Mouse (Mus musculus) bone marrow, adult 2 months (tissue): ENCODE data around the gene Pld1. TPM values are rescaled to one million over a fixed set of nuclear protein-coding genes. Genes with fewer than 3 reads are reported as not detected.

Experiments used
- H3K27ac ChIP-seq: fragments of 200-500 bp; 2 replicates; pipeline ENCODE4 v1.5.1; 2012; ENCODE audit warnings: low read depth, mild to moderate bottlenecking, control low read depth, inconsistent platforms, low read length; ENCODE audit not compliant: control insufficient read depth, poor library complexity, insufficient read depth
- H3K4me1 ChIP-seq: fragments of 200-500 bp; 2 replicates; pipeline ENCODE4 v1.6.1; 2011; ENCODE audit warnings: low read length; ENCODE audit not compliant: control insufficient read depth, insufficient read depth
- H3K4me3 ChIP-seq: fragments of 200-500 bp; replicated peaks from 2 replicates; pipeline ENCODE3; 2011; ENCODE audit warnings: mild to moderate bottlenecking, low read depth, low read length, control low read depth; ENCODE audit not compliant: control insufficient read depth
- CTCF ChIP-seq: fragments of 200-500 bp; IDR thresholded peaks from 2 replicates; pipeline ENCODE4 v1.5.1; 2011; ENCODE audit warnings: low read length, control low read depth; ENCODE audit not compliant: control insufficient read depth, insufficient read depth
- POLR2A ChIP-seq: fragments of 200-500 bp; IDR thresholded peaks from 2 replicates; pipeline ENCODE4 v1.6.1; 2011; ENCODE audit warnings: low read depth, mild to moderate bottlenecking, control low read depth, low read length, borderline replicate concordance; ENCODE audit not compliant: control insufficient read depth
- WGBS: fragments of 180-500 bp; shearing (Covaris S2); methylation state at CpG from one replicate; pipeline ENCODE4 v1.1.7; 2018; 5-methylcytosine and 5-hydroxymethylcytosine counted together
- polyA plus RNA-seq: library from polyadenylated mRNA; stranded (reverse); fragments of >200 nt; gene quantifications from 2 replicates; pipeline ENCODE4 v1.2.4, GENCODE M21; 2011; ENCODE audit warnings: low replicate concordance; ENCODE audit not compliant: missing spikeins, insufficient read depth, insufficient read length

The Pld1 gene
- polyA plus RNA-seq, 1 experiment: 5.7 TPM

DNA sequence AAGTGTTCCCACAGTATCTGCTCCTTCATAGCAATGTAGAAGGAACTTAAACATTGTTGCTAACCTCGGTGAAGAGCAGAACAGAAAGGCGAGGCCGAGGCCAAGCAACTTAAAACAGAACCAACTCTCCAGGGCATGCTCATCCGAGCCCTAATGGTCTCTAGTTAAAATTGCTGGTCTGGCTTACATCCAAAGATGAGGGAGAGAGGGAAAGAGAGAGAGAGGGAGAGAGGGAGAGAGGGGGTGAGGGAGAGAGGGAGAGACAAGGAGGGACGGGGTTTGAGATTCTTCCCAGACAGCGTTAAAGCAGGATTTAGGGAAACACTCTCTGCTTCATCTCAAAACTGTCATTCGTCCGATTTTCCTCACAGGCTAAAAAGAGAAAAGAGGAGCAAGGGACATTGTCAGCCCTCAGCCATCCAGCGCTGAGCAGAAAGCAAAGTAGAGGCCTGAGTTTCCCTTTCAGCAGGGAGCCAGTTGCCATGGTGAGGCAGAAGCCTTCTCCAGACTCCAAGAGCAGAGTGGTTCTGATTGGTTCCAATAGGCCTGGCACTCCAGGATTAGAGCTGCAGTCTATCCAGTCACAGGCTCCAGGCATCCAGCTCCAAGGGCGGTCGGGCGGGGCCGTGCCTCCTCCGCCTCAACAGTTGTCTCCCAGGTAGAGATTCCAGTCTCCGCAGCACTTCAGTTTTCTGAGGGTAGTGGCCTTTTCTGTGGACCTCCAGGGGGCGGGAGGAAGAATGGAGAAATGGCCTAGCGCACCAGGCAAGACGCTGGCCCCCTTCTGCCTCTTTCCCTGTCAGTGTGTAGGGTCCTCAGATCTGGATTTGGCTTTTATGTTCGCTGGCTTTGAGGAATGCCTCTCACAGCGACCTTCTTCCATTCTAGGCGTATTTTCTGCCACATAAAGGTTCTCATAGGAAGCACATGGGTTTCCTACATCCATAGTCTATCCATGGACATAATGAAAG is 237.8 kb downstream of the Pld1 start:
- 79% methylated on average over 21 of the region's 21 CpGs for WGBS
- H3K27ac ChIP-seq: no peak overlapping the region
- no peaks in the 10 kb centered on the region; the same call in 1 of the 2 replicates for H3K4me1 ChIP-seq
- no peak for TF ChIP-seq CTCF
- no peak for TF ChIP-seq POLR2A
- H3K4me3 ChIP-seq: no peak overlapping the region

DNA sequence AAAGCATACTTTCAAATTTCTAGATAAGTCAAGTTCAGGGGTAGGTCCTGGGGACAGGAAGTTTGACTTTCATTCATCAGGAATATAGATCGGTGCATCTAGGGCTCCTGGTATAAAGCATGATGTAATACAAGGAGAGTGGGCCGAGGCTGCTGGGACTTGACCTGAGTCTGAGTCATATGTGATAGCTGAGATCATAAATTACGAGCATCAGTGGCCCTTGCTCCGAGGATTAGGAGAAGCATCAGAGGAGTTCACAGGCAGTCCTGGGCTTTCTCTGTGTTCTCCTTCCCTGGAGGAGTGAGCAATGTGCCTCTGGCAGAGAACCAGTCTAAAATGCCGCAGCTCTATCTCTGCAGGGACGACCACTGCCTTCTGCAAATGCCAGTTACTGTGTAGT is 239.8 kb downstream of the Pld1 start:
- H3K4me3 ChIP-seq: no peak overlapping the region
- no peaks in the 10 kb centered on the region for H3K4me1 ChIP-seq
- H3K27ac ChIP-seq: no peak overlapping the region
- whole genome bisulfite sequencing: 78% methylated on average over 6 of the region's 6 CpGs
- TF ChIP-seq POLR2A (no peak), CTCF (no peak)

Other genes with a start within 250 kb of the Pld1 start
- gene Fndc3b, start 227.4 kb upstream of the Pld1 start, polyA plus RNA-seq: 3.3 and 4.2 TPM in 2 replicates
- not detected in 2 replicates for gene Tmem212, start 42.3 kb upstream of the Pld1 start, polyA plus RNA-seq